Mouse (Mus musculus) retina, adult 2 months (tissue): ENCODE data around the gene Cyp4f39.

Experiments used
- DNase-seq: peaks from one replicate; pipeline ENCODE4 v3.0.0-alpha.2; 2012; ENCODE audit warnings: low read depth, low spot score

The Cyp4f39 gene

DNA sequence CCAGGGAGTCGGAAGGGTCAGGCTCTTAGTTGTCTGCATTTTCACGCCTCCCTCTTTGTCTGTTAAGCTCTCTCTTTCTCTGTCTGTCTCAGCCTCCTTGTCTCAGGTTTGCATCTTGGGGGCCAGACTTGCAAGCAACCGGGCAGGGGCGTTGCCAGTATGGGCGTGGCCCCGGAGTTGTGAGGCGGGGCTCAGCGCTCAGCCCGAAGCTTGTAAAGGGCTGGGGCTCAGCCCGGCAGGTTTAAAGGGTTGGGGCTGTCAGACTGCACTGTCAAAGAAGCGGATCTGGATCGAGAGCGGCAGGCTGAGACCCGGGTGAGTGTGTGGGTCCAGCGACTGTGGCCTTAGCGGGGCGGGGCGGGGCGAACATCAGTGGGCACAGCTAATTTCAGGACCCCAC, at the start of gene Cyp4f39:
TSS of gene Cyp4f39 (plus strand) at position 242 of the 400 bp plus-strand sequence.
- DNase-seq: no peak

DNA sequence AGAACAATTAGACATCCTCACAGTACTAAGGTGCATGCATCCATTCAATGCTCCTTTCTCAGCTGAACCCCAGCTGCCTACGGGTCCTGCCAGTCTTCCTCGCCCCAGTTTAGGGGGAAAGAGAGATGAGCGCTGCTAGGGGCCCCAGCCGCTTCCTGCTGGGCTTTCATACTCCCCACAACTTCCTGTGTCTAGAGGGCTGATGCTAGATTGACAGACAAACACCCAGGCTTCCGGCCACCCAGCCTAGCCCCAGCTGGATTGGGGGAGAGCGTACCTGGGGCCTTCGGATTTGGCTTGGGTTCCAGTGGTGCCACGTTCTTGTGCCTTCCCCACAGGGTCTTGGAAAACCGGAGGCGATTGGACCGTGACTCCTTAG, 49.8 kb upstream of the Cyp4f39 start:
- DNase-seq: no peak

DNA sequence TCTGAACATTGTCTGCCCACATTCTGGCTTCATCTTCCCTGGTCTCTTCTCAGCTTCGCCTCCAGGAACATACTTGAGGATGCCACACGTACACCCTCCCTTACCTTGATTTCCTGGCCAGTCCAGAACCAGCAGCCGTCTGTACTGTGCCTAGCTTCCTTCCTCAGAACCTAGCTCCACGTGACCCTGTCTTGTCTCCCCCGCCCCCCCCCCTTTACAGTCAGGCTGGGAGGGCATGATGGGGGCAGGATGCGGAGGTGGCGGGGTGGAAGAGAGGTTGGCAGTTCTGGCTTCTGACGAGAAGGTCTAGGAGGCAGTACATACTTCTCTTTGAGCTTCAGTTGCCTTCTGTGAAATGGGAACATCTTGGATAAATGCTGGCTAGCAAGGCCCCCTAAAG, 49.1 kb upstream of the Cyp4f39 start, which contains the start of gene Rasal3:
TSS of gene Rasal3 (minus strand) at position 167 of the 400 bp plus-strand sequence.
- DNase-seq: no peak

DNA sequence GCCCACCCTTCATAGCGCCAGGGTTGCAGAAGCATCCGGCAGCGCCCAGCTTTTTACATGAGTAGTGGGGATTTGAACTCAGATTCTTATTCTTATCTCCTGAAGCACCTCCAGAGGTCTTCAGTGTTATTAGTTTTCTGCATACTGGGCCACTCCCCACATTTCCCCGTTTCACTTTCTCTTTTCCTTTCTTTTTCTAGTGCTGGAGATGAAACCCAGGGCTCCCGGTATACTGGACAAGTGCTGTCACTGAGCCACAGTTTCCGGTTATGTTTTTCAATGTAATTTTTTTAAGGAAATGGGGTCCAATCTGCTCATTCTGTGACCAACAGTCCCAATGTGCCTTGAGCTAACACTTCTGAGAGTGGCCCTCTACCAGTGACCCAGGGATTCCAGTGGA, 40.6 kb upstream of the Cyp4f39 start:
- DNase-seq: no peak

DNA sequence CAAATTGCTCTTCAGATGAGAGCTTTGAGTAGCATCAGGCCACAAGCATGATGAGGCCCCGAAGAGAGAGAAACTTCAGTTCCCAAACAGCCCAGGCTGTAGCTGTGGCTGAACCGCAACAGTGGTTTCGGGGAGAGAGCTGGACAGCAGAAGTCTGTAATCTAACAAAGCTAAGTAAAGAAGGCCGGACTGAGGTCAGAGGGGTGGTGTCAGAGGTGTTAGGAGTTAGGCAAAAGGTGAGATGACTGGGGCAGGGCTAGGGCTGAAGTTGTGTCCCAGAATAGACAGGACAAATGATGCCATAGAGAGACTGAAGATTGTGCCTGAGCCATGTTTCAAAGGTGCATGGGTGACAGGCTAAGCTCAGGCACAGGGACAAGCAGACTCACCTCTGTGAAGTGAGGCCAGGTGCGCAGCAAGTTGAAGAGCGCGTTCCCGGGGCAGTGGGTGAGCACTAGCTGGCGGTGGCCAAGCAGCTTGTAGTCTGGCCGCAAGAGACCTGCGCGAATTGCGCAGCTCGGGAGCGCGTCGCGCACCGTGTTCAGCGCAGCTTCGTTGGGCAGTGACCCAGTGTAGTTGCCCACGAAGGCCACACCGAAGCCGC, 37.0 kb upstream of the Cyp4f39 start:
- DNase-seq: no peak

DNA sequence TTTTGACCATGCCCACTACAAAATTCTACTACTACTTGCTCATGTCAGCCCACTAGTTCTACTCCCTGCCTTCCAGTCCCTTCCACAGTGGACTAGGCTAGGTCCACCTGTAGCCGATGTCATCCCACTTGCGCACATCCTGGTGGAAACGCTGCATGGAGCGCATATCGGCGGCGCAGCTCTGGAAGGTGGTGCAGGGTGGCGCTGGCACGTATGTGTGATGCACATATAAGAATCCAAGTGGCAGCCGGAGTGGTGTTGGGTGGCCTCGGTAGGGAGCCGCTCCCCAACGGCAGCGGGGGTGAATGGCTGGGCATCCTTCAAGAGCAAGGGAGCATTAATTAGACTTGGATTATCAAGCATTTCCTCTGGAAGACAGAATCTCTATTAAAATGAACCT, 35.8 kb upstream of the Cyp4f39 start:
- DNase-seq: no peak

DNA sequence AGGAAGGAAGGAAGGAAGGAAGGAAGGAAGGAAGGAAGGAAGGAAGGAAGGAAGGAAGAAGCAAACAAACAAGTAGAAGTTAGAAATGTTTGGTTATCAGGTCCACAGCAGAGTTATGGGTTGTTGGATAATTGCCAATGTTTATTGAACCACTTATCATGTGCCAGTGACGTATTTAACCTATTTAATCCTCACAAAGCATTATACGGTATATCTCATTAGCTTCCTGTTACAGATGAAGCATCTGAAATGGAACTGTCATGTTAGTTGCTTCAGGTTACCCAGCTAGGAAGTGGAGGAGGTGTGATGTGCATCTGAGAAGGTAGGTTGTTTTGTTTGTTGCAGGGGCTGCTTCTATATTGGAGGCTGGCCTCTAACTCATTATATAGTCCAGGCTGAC, 32.5 kb upstream of the Cyp4f39 start:
- DNase-seq: no peak

DNA sequence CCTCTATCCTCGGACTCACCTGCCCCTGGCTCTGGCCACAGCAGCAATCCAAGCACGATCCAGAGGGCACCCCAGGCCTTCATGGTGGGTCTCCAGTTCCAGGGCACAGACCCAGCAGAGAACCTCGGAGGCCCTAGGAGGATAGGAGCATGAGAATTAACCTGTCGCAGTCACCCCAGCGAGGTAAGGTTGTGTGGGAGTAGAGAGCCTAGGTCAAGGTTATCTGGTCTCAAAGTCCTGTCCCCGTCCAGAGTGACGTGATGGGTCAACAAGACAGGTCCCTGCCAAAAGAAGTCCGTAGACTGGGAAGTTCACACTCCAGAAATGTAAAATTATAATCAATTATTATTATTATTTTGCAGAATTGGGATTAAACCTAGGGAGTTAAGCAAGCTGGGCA, 31.7 kb upstream of the Cyp4f39 start:
- no peak for DNase-seq

DNA sequence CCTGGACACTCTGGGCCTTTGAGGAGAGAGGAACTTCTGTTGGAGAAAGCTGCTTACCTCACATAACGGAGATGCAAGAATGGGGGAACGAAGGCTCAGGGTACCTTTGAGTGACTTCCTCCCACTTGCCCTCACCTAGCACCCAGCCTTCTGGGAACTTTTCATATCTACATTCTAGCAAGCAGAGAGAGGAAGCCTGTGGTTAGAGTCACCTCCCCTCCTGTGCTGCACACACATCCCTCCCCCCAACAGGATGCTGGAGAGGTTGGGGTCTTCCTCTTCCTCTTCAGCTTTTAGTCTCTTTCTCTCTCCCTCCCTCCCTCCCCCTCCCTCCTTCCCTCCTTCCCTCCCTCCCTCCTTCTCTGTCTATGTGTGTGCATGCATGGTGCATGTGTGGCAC, 28.5 kb upstream of the Cyp4f39 start, which contains the start of gene Pglyrp2:
TSS of gene Pglyrp2 (minus strand) at position 134 of the 400 bp plus-strand sequence.
- no peak for DNase-seq

DNA sequence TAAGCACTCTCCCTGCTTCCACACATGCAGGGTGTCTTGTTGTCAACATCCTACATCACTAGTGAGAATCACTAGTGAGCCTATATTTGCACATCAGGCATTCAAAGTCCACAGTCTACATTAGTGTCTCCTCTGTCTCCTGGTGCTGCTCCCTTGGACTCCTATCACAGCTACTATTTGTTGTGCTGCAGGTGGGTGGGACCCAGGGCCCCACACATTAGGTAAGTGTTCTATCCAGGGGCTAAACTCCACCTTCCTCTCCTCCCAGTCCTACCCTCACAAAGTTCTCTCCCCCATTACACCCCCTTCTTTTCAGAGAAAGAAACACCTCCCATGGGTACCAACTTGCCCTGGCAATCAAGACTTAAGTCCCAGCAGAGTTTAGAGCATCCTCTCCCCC, 25.9 kb upstream of the Cyp4f39 start:
- no peak for DNase-seq

DNA sequence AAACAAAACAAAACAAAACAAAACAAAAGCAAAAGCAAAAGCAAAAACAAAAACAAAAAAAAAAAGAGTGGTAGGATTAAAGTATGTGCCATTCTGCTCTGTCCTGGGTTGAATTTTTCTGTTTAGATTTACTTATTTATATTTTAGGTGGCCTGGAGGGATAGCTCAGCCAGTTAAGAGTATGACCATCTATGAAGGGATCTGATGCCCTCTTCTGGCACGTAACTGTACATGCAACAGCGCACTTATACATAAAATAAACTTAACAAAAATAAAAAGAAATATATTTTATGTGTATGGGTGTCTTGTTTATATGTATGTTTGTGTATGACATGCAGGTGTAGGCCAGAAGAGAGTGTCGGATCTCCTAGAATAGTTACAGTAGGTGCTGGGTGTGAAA, 20.6 kb upstream of the Cyp4f39 start:
- no peak for DNase-seq

DNA sequence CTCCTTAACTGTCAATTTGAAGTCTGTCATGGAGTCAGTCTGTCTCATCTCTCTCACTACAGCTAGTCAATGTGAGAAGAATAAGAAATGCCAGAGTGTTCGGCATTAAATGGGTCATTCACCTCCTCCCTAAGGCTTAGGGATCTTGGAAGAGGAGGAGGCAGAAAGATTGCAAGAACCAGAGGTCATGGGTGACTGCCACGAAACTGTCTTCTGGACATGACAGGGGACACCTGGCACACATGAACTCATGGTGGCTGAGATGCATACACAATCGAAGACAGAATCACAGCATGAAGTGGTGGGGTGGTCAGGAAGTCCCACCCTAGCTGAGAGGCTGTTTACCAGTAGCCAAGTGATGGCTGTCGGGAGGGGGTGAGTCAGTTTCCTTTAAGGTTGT, 18.2 kb upstream of the Cyp4f39 start:
- no peak for DNase-seq

DNA sequence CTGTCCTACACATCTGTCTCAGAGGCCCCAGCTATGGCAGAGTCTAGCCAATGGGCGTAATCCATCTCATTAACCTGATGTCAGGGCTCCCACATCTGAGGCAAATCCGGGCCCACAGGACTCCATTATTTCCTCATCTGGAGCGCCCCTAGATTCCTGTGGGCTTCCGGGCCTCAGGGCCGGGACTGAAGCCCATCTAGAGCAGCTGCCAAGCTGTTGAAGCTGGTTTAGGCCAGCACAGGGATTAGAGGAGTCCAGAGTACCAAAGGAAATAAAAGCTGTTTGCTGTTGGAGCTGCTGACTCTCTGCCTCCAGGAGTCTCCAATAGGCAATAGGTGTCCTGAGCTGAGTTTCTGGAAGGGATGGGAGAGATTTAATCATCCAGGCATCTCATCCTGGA, 17.4 kb upstream of the Cyp4f39 start:
- DNase-seq: no peak

DNA sequence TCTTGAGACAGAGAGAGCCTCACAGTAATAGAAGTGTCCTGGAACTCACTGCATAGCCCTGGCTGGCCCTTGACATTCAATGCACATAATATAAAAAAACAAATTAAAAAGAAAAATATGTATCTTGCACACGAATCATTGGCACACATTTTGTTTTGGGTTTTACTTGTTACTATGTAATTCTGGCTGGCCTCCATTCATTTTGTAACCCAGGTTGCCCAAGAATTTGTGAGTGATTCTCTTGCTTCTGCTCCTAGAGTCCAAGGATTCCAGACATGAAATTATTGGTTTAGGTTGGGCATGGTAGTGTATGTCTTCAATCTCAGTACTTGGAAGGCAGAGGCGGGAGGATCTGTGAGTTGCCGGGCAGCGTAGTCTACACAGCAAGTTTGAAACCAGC, 15.4 kb upstream of the Cyp4f39 start:
- no peak for DNase-seq

DNA sequence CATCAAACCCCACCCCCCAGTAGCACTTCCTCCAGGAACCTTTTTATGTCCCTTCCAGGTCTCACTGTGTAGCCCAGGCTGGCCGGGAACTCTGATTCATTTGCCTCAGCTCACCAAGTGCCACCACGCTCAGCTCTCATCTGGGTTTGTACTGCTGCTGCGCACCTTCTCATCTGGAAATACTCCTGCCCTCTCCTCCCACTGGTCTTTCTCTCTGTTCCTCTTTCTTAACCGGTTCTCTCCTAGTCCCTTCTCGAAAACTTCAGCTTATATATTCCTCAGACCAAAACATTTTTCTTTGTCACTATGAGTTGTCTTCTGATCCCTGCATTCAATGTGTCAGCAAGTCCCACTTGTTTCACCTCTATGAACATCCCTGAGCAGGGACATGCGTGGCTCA, 9.3 kb upstream of the Cyp4f39 start:
- DNase-seq: no peak

DNA sequence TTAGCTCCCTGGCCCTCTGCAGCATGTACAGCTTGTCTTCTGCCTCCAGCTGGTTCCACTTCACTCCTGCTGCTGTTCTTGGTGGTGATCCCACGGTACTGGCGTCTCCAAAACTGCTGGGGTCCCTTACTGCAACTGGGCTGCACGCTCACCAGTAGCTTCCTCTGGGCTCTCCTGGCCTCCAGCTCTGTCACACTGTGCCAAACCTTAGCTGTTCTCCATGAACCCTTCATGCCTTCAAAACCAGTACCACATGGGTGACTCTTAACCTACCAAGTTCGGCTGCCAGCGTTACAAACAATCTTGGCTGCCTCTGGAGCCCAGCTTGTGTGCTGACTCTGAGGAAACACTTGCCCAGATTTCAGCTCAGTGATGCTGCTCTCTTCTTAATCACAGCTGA, 7.5 kb upstream of the Cyp4f39 start:
- DNase-seq: no peak

DNA sequence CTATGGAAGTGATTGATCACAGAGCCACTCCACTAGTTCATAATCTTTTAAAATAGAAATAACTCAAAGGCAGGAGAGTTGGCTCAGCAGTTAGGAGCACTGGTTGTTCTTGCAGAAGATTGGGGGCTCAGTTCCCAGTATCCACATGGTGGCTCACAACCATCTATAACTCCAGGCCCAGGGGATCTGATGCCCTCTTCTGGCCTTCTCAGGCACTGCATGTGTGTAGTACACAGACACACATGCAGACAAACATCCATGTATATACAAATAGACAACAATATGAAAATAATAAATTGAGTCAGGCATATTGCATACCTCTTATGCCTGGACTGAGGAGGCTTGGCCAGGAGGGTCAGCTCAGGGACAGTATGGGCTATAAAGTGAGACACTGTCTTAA, 5.3 kb upstream of the Cyp4f39 start:
- no peak for DNase-seq

DNA sequence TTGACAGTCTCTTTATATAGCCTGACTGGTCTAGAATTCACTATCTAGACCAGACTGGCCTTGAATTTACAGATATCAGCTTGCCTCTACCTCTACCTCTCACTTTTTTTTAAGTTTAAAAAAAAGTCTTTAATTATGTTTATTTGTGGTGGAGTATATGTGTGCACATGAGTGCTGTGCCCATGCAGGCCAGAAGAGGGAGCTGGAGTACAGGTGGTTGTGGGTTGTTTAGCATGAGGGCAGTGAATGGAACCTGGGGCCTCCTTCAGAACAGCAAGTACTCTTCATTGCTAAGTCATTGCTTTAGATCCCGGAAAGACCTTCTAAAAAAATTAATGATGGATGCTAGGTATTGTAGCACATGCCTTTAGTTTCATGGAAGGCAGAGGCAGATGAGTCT, 3.5 kb upstream of the Cyp4f39 start:
- no peak for DNase-seq

DNA sequence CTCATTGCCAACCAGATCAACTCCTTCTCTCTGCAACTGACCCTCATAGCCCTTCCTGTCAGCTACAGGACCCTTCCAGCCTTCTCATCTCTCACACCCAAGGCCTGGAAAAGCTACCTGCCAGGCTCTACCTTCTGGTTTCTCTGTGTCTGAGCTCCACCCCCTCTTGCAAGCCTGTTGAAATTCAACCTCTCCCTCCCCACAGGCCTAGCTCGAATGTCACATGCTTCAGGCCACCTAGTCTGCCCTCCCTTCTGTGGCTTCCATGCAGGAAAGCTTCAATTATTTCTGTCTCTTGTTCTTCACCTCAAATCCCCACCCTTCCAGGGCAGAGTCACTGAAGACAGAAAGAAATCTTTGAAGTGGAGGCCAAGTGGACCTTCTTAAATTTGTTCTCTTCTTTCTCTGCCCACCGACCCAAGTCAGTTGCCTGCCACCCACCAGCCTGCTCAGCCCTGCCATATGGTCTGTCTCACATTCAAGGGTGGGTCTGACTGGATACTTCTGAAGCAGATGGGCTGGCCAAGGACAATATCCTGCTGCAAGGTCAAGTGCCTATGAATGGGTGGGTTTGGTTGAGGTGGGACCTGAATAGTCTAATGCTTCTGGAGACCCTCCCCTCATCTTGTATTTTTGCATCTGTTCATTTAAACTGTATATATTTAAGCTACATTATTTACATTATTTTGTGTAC, 1.5 kb upstream of the Cyp4f39 start:
- no peak for DNase-seq

DNA sequence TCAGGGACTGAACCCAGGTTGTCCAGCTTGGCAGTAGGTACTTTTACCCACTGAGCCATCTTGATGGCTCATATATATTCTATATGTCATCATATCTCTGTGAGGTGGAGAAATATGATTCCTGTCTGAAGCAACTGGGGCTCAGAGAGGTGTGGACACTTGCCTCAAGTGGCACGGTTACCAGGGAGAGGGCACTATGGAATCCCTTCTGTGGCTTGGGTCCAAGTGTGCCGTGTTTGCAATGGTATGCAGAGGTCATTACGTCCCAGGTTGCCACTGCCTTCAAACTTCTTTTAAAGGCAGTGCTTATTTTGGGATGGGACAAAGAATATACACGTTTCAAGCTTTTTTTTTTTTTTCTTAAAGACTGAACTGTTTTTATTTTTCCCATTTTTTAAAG, 1.7 kb downstream of the Cyp4f39 start:
- DNase-seq: no peak

DNA sequence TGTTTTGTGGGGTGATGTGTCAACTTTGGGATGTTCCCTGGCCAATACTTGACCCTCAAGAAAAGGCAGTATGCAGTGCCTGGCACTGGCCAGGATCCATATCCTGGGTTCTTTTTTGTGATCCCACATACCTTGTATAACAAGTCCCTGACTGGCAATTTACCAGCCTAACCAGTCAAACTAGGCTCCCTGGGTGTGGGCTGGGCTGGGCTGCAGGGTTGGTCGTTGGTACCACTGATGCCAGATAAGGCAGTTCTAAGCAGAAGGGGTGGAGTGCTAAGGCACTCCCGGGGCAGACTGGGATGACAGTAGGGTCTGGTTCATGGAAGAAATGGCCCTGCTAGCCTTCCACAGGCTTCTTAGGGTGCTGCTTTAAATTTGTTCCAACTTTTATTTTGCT, 2.5 kb downstream of the Cyp4f39 start:
- DNase-seq: no peak

DNA sequence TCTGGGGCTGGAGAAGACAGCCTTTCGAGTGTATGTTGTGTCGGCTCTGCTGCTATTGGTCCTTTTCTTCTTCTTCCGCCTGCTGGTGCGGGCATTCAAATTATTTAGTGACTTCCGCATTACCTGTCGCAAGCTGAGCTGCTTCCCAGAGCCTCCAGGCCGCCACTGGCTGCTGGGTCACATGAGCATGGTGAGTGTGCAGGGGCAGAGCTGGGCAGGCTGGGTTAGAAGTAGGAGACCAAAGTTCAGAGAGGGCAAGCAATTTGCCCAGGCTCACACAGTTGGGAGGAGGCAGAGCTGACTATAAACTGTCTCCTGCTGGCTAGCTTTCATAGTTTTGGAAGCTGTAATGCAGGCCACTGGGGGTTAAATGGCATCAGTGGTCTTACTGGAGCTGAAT, 16.0 kb downstream of the Cyp4f39 start:
- DNase-seq: no peak

DNA sequence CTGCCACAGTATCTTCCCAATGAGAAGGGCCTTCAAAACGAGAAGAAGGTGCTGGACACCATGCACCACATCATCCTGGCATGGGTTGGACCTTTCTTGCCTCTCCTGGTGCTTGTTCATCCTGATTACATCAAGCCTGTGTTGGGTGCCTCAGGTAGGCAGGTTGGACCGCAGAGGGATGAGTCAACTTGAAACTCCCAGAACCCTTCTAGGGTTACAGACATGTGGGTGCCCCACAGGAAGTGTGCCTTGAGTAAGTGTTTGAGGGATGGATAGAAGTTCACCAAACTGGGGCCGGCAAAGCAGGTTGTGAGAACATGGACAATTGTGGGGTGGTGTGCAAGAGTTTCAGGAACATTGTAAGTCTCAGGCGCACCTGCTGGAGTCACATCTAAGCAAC, 18.3 kb downstream of the Cyp4f39 start:
- no peak for DNase-seq

DNA sequence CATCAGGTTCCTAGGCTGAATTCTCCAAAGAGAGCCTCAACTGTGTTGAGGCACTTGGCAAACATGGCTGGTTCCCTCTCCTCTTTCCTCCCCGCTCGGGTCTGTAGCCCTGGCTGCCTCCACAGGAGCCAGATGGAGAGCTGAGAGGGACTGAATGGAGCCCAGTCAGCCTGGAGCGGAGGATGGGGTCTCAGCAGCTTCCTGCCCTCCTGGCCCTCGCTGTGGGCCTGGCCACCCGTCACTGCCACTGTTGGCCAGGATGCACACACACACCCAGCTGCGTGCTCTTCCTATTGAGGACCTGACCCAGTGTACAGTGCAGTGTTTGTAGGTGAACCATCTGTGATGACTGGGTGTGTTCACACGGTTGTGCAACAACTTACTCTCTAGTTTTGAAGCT, 19.7 kb downstream of the Cyp4f39 start:
- no peak for DNase-seq
